Mouse (Mus musculus) embryonic facial prominence, embryonic 10.5 days (tissue): ENCODE results near the gene Fut7. TPM values are rescaled to one million over a fixed set of nuclear protein-coding genes. Genes with fewer than 3 reads are reported as not detected.

ENCODE experiments used
- DNase-seq: peaks from one replicate; pipeline ENCODE4 v3.0.0-alpha.2; 2017; ENCODE audit warnings: low spot score
- H3K27ac ChIP-seq: fragments of 300-500 bp; sonication (generic); replicated peaks from 2 replicates; pipeline ENCODE4 v1.5.1; 2016; ENCODE audit warnings: mild to moderate bottlenecking
- H3K27me3 ChIP-seq: fragments of 300-500 bp; sonication (generic); replicated peaks from 2 replicates; pipeline ENCODE4 v1.6.1; 2016; ENCODE audit warnings: low read depth, mild to moderate bottlenecking; ENCODE audit not compliant: poor library complexity, severe bottlenecking
- H3K36me3 ChIP-seq: fragments of 300-500 bp; sonication (generic); replicated peaks from 2 replicates; pipeline ENCODE4 v1.6.1; 2016; ENCODE audit warnings: mild to moderate bottlenecking, moderate library complexity
- H3K4me1 ChIP-seq: fragments of 300-500 bp; sonication (generic); 2 replicates; pipeline ENCODE4 v1.6.1; 2016
- H3K4me3 ChIP-seq: fragments of 300-500 bp; sonication (generic); 2 replicates; pipeline ENCODE4 v1.5.1; 2016; ENCODE audit warnings: mild to moderate bottlenecking, moderate library complexity
- H3K9me3 ChIP-seq: fragments of 300-500 bp; sonication (generic); 2 replicates; pipeline ENCODE4 v1.6.1; 2016; ENCODE audit warnings: mild to moderate bottlenecking
- WGBS: fragments of 180-500 bp; shearing (Covaris S2); methylation state at CpG from one replicate; pipeline ENCODE4 v1.1.7; 2016; 5-methylcytosine and 5-hydroxymethylcytosine counted together
- microRNA-seq: library from miRNA; unstranded; fragments of <30 nt; microRNA quantifications from one replicate; pipeline ENCODE4, GENCODE M21; 2017
- polyA plus RNA-seq: library from polyadenylated mRNA; unstranded; fragments of >200 nt; fragmentation: Nextera tagmentation; extraction: Ambion mirVana; gene quantifications from 2 replicates; pipeline ENCODE4 v1.2.1, GENCODE M21; 2016

Fut7 gene
- polyA plus RNA-seq, 1 experiment from 2014 or later: not detected

- H3K4me3 ChIP-seq: no peak overlapping the region
- H3K27ac ChIP-seq: no peak overlapping the region
- H3K4me1 ChIP-seq: peaks cover 22% of the 10 kb centered on the region
- WGBS: 71% methylated on average over 14 of the region's 14 CpGs
- H3K27me3 ChIP-seq: no peaks in the 10 kb centered on the region
- no peaks in the 10 kb centered on the region for H3K36me3 ChIP-seq
- DNase-seq: no peak
- H3K9me3 ChIP-seq: no peaks in the 10 kb centered on the region
Measured at GRCm38 (mm10) chr2:25467606-25468303, 44.7 kb downstream of the Fut7 start.

GRCm38 (mm10) chr2:25468962-25469915, 46.2 kb downstream of the Fut7 start:
- Histone ChIP-seq H3K27ac (no peak overlapping the region), H3K4me1 (peaks cover 22% of the 10 kb centered on the region), H3K27me3 (no peaks in the 10 kb centered on the region), H3K36me3 (no peaks in the 10 kb centered on the region), H3K4me3 (no peak overlapping the region), H3K9me3 (no peaks in the 10 kb centered on the region)
- WGBS: 82% methylated on average over 10 of the region's 10 CpGs
- no peak for DNase-seq

GRCm38 (mm10) chr2:25469969-25470368, 46.9 kb downstream of the Fut7 start, which contains the start of gene Ptgds:
Gene Ptgds, minus strand, starts transcription at chr2:25470046.
- Histone ChIP-seq H3K36me3 (no peaks in the 10 kb centered on the region), H3K27ac (no peak within 1 kb of the TSS), H3K9me3 (no peaks in the 10 kb centered on the region), H3K4me3 (no peak within 1 kb of the TSS), H3K27me3 (no peaks in the 10 kb centered on the region), H3K4me1 (peaks cover 22% of the 10 kb centered on the region)
- 62% methylated on average over 6 of the region's 6 CpGs for WGBS
- DNase-seq: no peak

GRCm38 (mm10) chr2:25472550-25472949, 49.5 kb downstream of the Fut7 start:
- Histone ChIP-seq H3K27ac (no peak overlapping the region), H3K4me1 (0 out of 2 replicates have a peak, but pooled peaks cover 9% of the 10 kb centered on the region), H3K9me3 (no peaks in the 10 kb centered on the region), H3K4me3 (no peak overlapping the region), H3K36me3 (no peaks in the 10 kb centered on the region), H3K27me3 (no peaks in the 10 kb centered on the region)
- 85% methylated on average over 2 of the region's 2 CpGs for WGBS
- DNase-seq: no peak

Small RNAs within 50 kb of the gene (microRNA-seq; reads per million reads assigned to microRNA genes)
- not detected for gene Mir3087

Other genes with a start within 250 kb of the Fut7 start
- gene Nrarp, start 242.5 kb upstream of the Fut7 start, polyA plus RNA-seq: 19.8 and 26.6 TPM in 2 replicates
- gene Tor4a, start 226.4 kb upstream of the Fut7 start, polyA plus RNA-seq: 2.2 and 2.4 TPM in 2 replicates
- 124 and 125 TPM in 2 replicates for gene Nelfb, start 211.8 kb upstream of the Fut7 start, polyA plus RNA-seq
- not detected in 2 replicates for gene Stpg3, start 208.6 kb upstream of the Fut7 start, polyA plus RNA-seq
- 0.74 and 1.4 TPM in 2 replicates for gene Fam166a, start 204.5 kb upstream of the Fut7 start, polyA plus RNA-seq
- 562 and 601 TPM in 2 replicates for gene Tubb4b, start 198.6 kb upstream of the Fut7 start, polyA plus RNA-seq
- not detected in 2 replicates for gene Slc34a3, start 188.9 kb upstream of the Fut7 start, polyA plus RNA-seq
- gene Rnf224, start 186.5 kb upstream of the Fut7 start, polyA plus RNA-seq: not detected in 2 replicates
- gene Rnf208, start 181.0 kb upstream of the Fut7 start, polyA plus RNA-seq: 15.1 and 16.4 TPM in 2 replicates
- gene Cysrt1, start 180.8 kb upstream of the Fut7 start, polyA plus RNA-seq: 0.59 TPM in 1 of 2 replicates, not detected in the other
- 6.3 and 7.9 TPM in 2 replicates for gene AL732309.1, start 176.4 kb upstream of the Fut7 start, polyA plus RNA-seq
- 15.2 and 18.3 TPM in 2 replicates for gene Tmem203, start 167.8 kb upstream of the Fut7 start, polyA plus RNA-seq
- gene Tprn, start 160.6 kb upstream of the Fut7 start, polyA plus RNA-seq: 8.0 and 9.0 TPM in 2 replicates
- gene Ssna1, start 150.8 kb upstream of the Fut7 start, polyA plus RNA-seq: 228 and 238 TPM in 2 replicates
- gene Anapc2, start 150.8 kb upstream of the Fut7 start, polyA plus RNA-seq: 147 and 151 TPM in 2 replicates
- not detected in 2 replicates for gene Tmem210, start 135.1 kb upstream of the Fut7 start, polyA plus RNA-seq
- not detected in 2 replicates for gene Lrrc26, start 133.4 kb upstream of the Fut7 start, polyA plus RNA-seq
- gene Grin1, start 104.1 kb upstream of the Fut7 start, polyA plus RNA-seq: 0.89 and 1.4 TPM in 2 replicates
- 50.4 and 51.9 TPM in 2 replicates for gene Man1b1, start 90.9 kb upstream of the Fut7 start, polyA plus RNA-seq
- 17.0 and 18.0 TPM in 2 replicates for gene Dpp7, start 66.9 kb upstream of the Fut7 start, polyA plus RNA-seq
- 8.5 and 11.4 TPM in 2 replicates for gene Uap1l1, start 57.6 kb upstream of the Fut7 start, polyA plus RNA-seq
- 73.6 and 74.6 TPM in 2 replicates for gene Sapcd2, start 50.9 kb upstream of the Fut7 start, polyA plus RNA-seq
- 0.14 TPM in 1 of 2 replicates, not detected in the other for gene Entpd2, start 27.4 kb upstream of the Fut7 start, polyA plus RNA-seq
- 38.3 and 40.3 TPM in 2 replicates for gene Npdc1, start 23.9 kb upstream of the Fut7 start, polyA plus RNA-seq
- gene Abca2, start 5.4 kb downstream of the Fut7 start, polyA plus RNA-seq: 4.3 and 5.6 TPM in 2 replicates
- 0.60 and 1.4 TPM in 2 replicates for gene Clic3, start 33.6 kb downstream of the Fut7 start, polyA plus RNA-seq
- gene Paxx, start 37.8 kb downstream of the Fut7 start, polyA plus RNA-seq: 15.8 and 16.0 TPM in 2 replicates
- gene Ptgds, start 46.8 kb downstream of the Fut7 start, polyA plus RNA-seq: 0.18 TPM in 1 of 2 replicates, not detected in the other
- not detected in 2 replicates for gene Lcn12, start 70.6 kb downstream of the Fut7 start, polyA plus RNA-seq
- gene Fbxw5, start 77.5 kb downstream of the Fut7 start, polyA plus RNA-seq: 87.9 and 92.2 TPM in 2 replicates
- 6.1 and 6.7 TPM in 2 replicates for gene C8g, start 78.5 kb downstream of the Fut7 start, polyA plus RNA-seq
- 39.9 and 40.1 TPM in 2 replicates for gene Traf2, start 123.7 kb downstream of the Fut7 start, polyA plus RNA-seq
- gene Edf1, start 134.6 kb downstream of the Fut7 start, polyA plus RNA-seq: 310 and 316 TPM in 2 replicates
- 1.9 and 7.7 TPM in 2 replicates for gene Mamdc4, start 151.6 kb downstream of the Fut7 start, polyA plus RNA-seq
- 146 and 155 TPM in 2 replicates for gene Phpt1, start 152.0 kb downstream of the Fut7 start, polyA plus RNA-seq
- 0.05 and 0.16 TPM in 2 replicates for gene Ajm1, start 158.5 kb downstream of the Fut7 start, polyA plus RNA-seq
- gene Rabl6, start 185.3 kb downstream of the Fut7 start, polyA plus RNA-seq: 77.1 and 78.2 TPM in 2 replicates
- 0.10 and 0.11 TPM in 2 replicates for gene Ccdc183, start 194.4 kb downstream of the Fut7 start, polyA plus RNA-seq
- gene Tmem141, start 198.7 kb downstream of the Fut7 start, polyA plus RNA-seq: 16.6 and 17.2 TPM in 2 replicates
- 0.49 and 0.57 TPM in 2 replicates for gene Fcna, start 204.8 kb downstream of the Fut7 start, polyA plus RNA-seq
- 0.24 TPM in 1 of 2 replicates, not detected in the other for gene Lcn8, start 229.9 kb downstream of the Fut7 start, polyA plus RNA-seq
- gene Lcn5, start 234.7 kb downstream of the Fut7 start, polyA plus RNA-seq: not detected in 2 replicates